Mouse (Mus musculus): ENCODE measurements around the gene Hnrnpul2.

DNA sequence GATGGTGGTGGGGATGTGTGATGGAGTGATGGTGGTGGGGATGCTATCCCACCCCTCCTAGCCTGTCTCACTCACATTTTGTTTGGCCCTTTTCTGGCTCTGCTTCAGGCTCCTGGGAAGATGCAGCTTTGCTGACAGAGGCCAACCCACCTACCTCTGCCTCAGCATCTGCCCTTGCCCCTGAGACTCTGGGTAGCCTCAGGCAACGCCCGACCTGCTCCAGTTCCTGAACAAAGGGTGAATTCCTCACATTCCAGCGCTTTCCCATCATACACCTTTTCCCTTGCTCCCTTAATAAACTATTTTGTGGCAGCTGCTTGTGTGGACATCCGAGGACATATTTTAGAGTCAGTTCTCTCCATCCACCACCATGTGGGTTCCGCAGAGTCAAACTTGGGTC is 28.5 kb downstream of the Hnrnpul2 start:
- no peak for TF ChIP-seq CTCF (IDR thresholded peaks at IDR 0.05; ENCODE audit: extremely low read depth, insufficient read depth, low read length)
- TF ChIP-seq POLR2A (IDR thresholded peaks at IDR 0.05; ENCODE audit: extremely low read depth, insufficient read depth, low read length), result no peak

Measured in cortical plate, adult 2 months (tissue).